In genomic region chr7:108950312-108950761, GRCm38 (mm10) we compare ENCODE assay signal across 8 mouse cellular contexts. TPM values are rescaled to one million over a fixed set of nuclear protein-coding genes. Genes with fewer than 3 reads are reported as not detected.
DNase-seq lines count a peak whose midpoint lies in the region; ATAC-seq lines count a peak whose summit lies in the region.

TSS of gene Tub (plus strand) at chr7:108950338.

- H3K27ac ChIP-seq in embryonic facial prominence, embryonic 11.5 days (replicated peaks; ENCODE audit: low read depth, low read length), result no peak within 1 kb of the TSS
- H3K27ac ChIP-seq in heart, embryonic 13.5 days (replicated peaks), result no peak within 1 kb of the TSS
- H3K27ac ChIP-seq in liver, embryonic 11.5 days (ENCODE audit: low read depth, low read length), result no peak within 1 kb of the TSS
- peak within 1 kb of the TSS; percentile 68 for H3K27ac ChIP-seq in neural tube, embryonic 13.5 days (replicated peaks)

- WGBS in embryonic facial prominence, embryonic 11.5 days, result under 1% methylated on average over 34 of the region's 44 CpGs
- 2% methylated on average over 39 of the region's 44 CpGs for WGBS in heart, embryonic 13.5 days
- 4% methylated on average over 42 of the region's 44 CpGs for WGBS in liver, embryonic 11.5 days
- WGBS in neural tube, embryonic 13.5 days, result 1% methylated on average over 38 of the region's 44 CpGs

- DNase-seq in urinary bladder, postnatal 25 days (ENCODE audit: low spot score), result peak; percentile 11
- no peak for DNase-seq in urinary bladder, postnatal 4 days (ENCODE audit: low spot score in 2 of 2)
- DNase-seq in embryonic facial prominence, embryonic 11.5 days (ENCODE audit: low spot score), result peak; percentile 84
- DNase-seq in kidney, postnatal 25 days, result peak; percentile 58 to 61
- no peak for DNase-seq in liver, embryonic 11.5 days (ENCODE audit: low spot score)
- DNase-seq in testis, postnatal 14 days (ENCODE audit: low spot score), result peak; percentile 61

- H3K4me3 ChIP-seq in embryonic facial prominence, embryonic 11.5 days (ENCODE audit: low read depth, low read length), result peak within 1 kb of the TSS; percentile 51
- H3K4me3 ChIP-seq in heart, embryonic 13.5 days, result peak within 1 kb of the TSS; percentile 55
- H3K4me3 ChIP-seq in liver, embryonic 11.5 days (ENCODE audit: low read depth, low read length), result peak within 1 kb of the TSS; percentile 43
- H3K4me3 ChIP-seq in neural tube, embryonic 13.5 days, result peak within 1 kb of the TSS; percentile 66

- peaks cover 12% of the 10 kb centered on the region for H3K27me3 ChIP-seq in embryonic facial prominence, embryonic 11.5 days (ENCODE audit: control insufficient read depth, insufficient read depth, low read length)
- H3K27me3 ChIP-seq in heart, embryonic 13.5 days (replicated peaks), result peaks cover 65% of the 10 kb centered on the region
- peaks cover 45% of the 10 kb centered on the region for H3K27me3 ChIP-seq in liver, embryonic 11.5 days (replicated peaks; ENCODE audit: control insufficient read depth, insufficient read depth, low read length)
- peaks cover 43% of the 10 kb centered on the region for H3K27me3 ChIP-seq in neural tube, embryonic 13.5 days

- peaks cover 2% of the 10 kb centered on the region; the same call in 1 of the 2 replicates for H3K4me1 ChIP-seq in embryonic facial prominence, embryonic 11.5 days (ENCODE audit: control insufficient read depth, insufficient read depth, low read length)
- peaks cover 13% of the 10 kb centered on the region for H3K4me1 ChIP-seq in heart, embryonic 13.5 days
- H3K4me1 ChIP-seq in liver, embryonic 11.5 days (replicated peaks; ENCODE audit: control insufficient read depth, insufficient read depth, low read length), result no peaks in the 10 kb centered on the region; the same call in 1 of the 2 replicates
- H3K4me1 ChIP-seq in neural tube, embryonic 13.5 days (replicated peaks), result peaks cover 26% of the 10 kb centered on the region

- peak within 1 kb of the TSS; percentile 46 for H3K9ac ChIP-seq in embryonic facial prominence, embryonic 11.5 days (replicated peaks; ENCODE audit: low read length)
- H3K9ac ChIP-seq in heart, embryonic 13.5 days, result peak within 1 kb of the TSS; percentile 63
- H3K9ac ChIP-seq in liver, embryonic 11.5 days (ENCODE audit: low read depth, low read length), result no peak within 1 kb of the TSS
- H3K9ac ChIP-seq in neural tube, embryonic 13.5 days, result peak within 1 kb of the TSS; percentile 75

- peak within 1 kb of the TSS; percentile 97 for H3K4me2 ChIP-seq in embryonic facial prominence, embryonic 11.5 days (ENCODE audit: low read depth, low read length)
- peak within 1 kb of the TSS; percentile 78 for H3K4me2 ChIP-seq in heart, embryonic 13.5 days
- H3K4me2 ChIP-seq in liver, embryonic 11.5 days, result peak within 1 kb of the TSS; percentile 61
- H3K4me2 ChIP-seq in neural tube, embryonic 13.5 days, result peak within 1 kb of the TSS; percentile 87

- peak; percentile 69 for ATAC-seq in embryonic facial prominence, embryonic 11.5 days (replicated peaks; ENCODE audit: insufficient number of reproducible peaks, low FRiP score, low TSS enrichment, low read depth)
- ATAC-seq in heart, embryonic 13.5 days (ENCODE audit: extremely low read depth, insufficient number of reproducible peaks, low FRiP score, low TSS enrichment), result no peak
- 0 out of 2 replicates have a peak, but pooled peaks have one; percentile 20 for ATAC-seq in liver, embryonic 11.5 days (replicated peaks; ENCODE audit: low FRiP score)
- peak; percentile 86 for ATAC-seq in neural tube, embryonic 13.5 days (ENCODE audit: low read depth)

- no peaks in the 10 kb centered on the region for H3K9me3 ChIP-seq in embryonic facial prominence, embryonic 11.5 days (replicated peaks; ENCODE audit: control insufficient read depth, low read length)
- no peaks in the 10 kb centered on the region for H3K9me3 ChIP-seq in heart, embryonic 13.5 days
- no peaks in the 10 kb centered on the region for H3K9me3 ChIP-seq in liver, embryonic 11.5 days (ENCODE audit: control insufficient read depth, low read length)
- H3K9me3 ChIP-seq in neural tube, embryonic 13.5 days, result no peaks in the 10 kb centered on the region

- no peaks in the 10 kb centered on the region for H3K36me3 ChIP-seq in embryonic facial prominence, embryonic 11.5 days (replicated peaks; ENCODE audit: control insufficient read depth, insufficient read depth, low read depth, low read length)
- H3K36me3 ChIP-seq in heart, embryonic 13.5 days, result peaks cover 10% of the 10 kb centered on the region
- H3K36me3 ChIP-seq in liver, embryonic 11.5 days (ENCODE audit: control insufficient read depth, insufficient read depth, low read length), result no peaks in the 10 kb centered on the region
- peaks cover 14% of the 10 kb centered on the region for H3K36me3 ChIP-seq in neural tube, embryonic 13.5 days

RNA-seq across cellular contexts. Expression of gene Tub, which starts in this region (rescaled TPM):
- polyA plus RNA-seq in embryonic facial prominence, embryonic 11.5 days (2014; fragmentation: Nextera tagmentation; extraction: Ambion mirVana), result 3.9 and 4.5 TPM in 2 replicates
- 0.62 and 0.78 TPM in 2 replicates for polyA plus RNA-seq in heart, embryonic 13.5 days (2015; fragmentation: Nextera tagmentation; extraction: Ambion mirVana)
- polyA plus RNA-seq in liver, embryonic 11.5 days (2014; fragmentation: Nextera tagmentation; extraction: Ambion mirVana), result 0.29 and 0.48 TPM in 2 replicates
- 32.6 and 39.3 TPM in 2 replicates for polyA plus RNA-seq in neural tube, embryonic 13.5 days (2015; fragmentation: Nextera tagmentation; extraction: Ambion mirVana)

Comparison
In these comparisons a context has a peak if more than half of its experiments do, and no peak if none do; other contexts are left out.
1. DNase-seq: peak in urinary bladder, postnatal 25 days (single experiment), embryonic facial prominence, embryonic 11.5 days (single experiment), kidney, postnatal 25 days (2 of 2) and testis, postnatal 14 days (single experiment); none in urinary bladder, postnatal 4 days (0 of 2) and liver, embryonic 11.5 days (single experiment).
2. Peak in ATAC-seq, H3K4me3 ChIP-seq and H3K4me2 ChIP-seq in liver, embryonic 11.5 days; RNA of the gene not detected or under 1 TPM.
3. Peak in every context shown above with its lines, with median percentiles within 50 percentile points of each other: H3K4me2 ChIP-seq and H3K4me3 ChIP-seq.